Mouse (Mus musculus): ENCODE results near the gene Gm45785.

Gm45785 gene

DNA sequence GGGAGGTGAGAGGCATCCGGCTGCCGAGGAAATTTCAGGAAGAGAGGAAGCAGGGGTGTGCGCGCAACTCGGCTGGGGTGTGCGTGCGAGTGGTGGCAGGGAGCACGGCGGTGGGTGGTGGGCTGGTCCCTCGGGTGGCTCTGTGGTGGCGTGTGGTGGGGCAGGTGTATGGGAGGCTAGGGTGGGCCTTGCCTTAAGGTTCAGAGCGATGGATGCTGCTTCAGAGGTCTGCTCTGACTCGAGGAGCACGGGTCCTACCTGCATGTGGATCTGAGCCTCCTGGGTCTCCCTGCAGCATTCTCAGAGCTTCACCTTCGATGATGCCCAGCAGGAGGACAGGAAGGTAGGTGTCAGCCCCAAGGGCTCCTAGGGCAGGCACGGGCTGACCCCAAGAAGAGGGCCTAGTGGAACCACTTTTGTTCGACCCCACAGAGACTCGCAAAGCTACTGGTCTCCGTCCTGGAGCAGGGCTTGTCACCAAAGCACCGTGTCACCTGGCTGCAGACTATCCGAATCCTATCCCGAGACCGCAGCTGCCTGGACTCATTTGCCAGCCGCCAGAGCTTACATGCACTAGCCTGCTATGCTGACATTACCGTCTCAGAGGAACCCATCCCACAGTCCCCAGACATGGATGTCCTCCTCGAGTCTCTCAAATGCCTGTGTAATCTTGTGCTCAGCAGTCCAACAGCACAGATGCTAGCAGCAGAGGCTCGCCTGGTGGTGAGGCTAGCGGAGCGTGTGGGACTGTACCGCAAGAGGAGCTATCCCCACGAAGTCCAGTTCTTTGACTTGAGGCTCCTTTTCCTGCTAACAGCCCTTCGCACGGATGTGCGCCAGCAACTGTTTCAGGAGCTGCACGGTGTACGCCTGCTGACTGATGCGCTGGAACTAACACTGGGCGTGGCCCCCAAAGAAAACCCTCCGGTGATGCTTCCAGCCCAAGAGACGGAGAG, 1.7 kb upstream of the Gm45785 start, which contains the start of gene Bet1l:
TSS of gene Bet1l (minus strand) at position 28 of the 956 bp plus-strand sequence.
- DNase-seq (ENCODE audit: low read depth), result no peak

DNA sequence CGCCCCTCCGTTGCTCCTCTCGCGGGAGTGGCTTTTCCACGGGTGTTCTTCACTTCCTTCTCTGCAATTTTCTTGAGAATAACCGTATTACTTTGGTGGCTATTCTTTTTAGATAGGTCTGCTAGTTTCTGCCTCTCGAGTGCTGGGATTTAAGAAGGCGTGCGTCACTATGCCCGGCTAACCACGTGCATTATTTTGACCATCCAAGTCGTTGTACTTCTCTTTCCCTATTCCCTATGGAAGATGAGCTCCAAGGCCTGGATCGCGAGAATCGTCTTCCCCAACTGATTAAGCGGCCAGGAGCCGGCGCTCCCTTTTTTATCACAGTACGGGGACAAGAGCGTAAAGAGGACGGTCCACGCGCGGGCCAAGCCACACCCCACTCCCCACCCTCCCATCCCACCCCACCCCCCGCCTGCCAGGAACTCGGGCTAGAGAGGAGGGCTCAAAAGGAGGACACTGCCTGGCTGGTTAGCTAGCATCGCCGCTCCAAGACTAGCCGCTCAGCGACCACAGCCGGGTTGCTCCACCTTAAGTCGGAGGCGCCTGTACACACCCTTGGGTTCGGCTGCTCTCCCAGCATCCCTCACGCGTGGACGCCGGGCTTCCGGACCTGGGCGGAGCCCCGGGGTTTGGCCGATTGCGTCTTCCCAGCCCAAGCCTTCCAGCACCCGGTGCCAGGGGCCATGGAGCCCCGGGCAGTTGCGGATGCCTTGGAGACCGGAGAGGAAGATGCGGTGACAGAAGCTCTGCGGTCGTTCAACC, 836 bp upstream of the Gm45785 start, which contains the start of gene Ric8a:
TSS of gene Ric8a (plus strand) at position 173 of the 765 bp plus-strand sequence.
- peak; percentile 92 for DNase-seq (ENCODE audit: low read depth)

DNA sequence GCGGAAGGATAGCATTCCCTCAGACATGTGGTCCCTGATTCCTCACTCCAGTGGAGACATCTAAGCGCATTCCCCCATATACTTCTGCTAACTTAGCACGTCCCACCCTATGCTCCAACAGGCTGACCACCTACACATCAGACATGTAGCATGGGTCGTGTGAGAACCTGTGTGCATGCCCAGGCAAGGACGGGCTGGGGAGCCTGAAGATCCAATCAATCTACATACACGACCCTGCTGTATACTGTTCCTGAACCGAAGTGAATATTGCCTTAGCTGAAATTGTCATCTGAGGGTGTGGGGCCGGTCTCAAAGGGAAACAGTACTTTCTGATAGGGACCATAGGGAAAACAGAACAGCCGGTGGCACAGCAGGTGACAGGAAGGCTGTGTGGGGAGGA, 950 bp downstream of the Gm45785 start:
- DNase-seq (ENCODE audit: low read depth), result no peak

DNA sequence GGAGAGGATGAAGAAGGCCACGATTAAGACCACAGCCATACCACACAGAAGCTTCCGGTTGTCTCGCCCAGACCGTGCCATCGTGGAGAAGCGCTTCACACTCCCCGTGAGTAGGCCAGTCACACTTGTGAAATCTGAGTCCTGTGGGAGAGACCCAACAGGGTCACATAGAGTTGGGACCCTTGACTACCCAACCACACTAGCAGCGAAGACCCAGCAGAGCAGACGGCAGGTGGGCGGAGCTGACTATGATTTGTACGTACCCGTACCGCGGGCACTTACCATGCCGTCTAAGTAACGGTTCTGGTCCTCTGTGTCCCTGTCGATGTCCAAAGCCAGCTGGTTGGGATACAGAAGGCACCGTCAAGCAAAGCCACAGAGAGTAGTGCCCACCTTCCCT, 1.6 kb downstream of the Gm45785 start:
- no peak for DNase-seq (ENCODE audit: low read depth)

DNA sequence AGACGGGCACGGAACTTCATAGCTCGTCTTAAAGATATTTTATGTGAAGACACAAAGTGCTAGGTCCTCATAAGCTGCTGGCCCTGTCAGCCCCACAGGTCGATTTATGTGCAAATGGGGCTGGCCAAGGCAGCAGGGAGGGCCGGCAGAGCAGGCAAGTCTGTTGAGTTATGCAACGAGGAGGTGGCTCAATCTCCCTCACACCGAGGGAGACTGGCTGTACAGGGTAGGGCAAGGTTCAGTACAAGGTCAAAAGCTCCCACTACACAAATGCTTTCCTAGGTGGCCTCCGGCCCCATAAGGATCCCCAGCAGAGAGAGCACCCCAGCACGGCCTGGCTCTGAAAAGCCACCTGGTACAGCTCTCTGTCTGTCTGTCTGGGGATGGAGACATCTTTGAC, 2.7 kb downstream of the Gm45785 start:
- no peak for DNase-seq (ENCODE audit: low read depth)

DNA sequence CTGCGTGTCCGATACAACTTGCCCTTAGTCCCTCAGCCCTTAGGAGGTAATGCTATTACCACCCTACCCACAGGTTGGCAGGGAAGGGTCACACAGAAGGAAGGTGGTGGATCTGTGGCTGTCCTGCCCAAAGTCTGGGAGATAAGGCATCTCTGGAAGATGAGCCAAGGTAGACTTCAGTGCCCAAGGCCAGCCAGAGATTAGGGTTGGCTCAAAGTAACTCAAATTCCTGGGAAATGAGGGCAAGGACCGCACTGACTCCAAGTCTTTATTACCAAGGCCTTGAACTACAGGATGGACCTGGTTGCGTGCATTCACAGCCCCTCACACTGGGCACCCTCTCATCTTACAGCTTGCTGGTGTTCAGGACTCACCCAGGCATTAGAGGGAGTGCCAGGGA, 4.2 kb downstream of the Gm45785 start:
- DNase-seq (ENCODE audit: low read depth), result no peak

DNA sequence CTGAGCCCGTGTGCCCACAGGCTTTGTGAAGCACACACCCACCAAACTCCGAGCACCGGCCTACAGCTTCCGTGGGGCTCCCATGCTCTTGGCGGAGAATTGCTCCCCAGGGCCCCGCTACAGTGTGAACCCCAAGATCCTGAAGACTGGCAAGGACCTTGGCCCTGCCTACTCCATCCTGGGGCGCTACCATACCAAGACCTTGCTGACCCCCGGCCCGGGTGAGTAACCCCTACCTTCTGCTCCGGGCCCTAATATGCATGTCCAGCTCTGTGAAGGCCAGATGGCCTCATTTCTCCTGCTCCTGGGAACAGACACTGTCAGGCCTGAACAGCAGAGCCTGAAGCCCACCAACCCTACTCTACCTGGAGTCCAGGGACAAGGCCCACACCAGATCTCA, 7.5 kb downstream of the Gm45785 start:
- no peak for DNase-seq (ENCODE audit: low read depth)

DNA sequence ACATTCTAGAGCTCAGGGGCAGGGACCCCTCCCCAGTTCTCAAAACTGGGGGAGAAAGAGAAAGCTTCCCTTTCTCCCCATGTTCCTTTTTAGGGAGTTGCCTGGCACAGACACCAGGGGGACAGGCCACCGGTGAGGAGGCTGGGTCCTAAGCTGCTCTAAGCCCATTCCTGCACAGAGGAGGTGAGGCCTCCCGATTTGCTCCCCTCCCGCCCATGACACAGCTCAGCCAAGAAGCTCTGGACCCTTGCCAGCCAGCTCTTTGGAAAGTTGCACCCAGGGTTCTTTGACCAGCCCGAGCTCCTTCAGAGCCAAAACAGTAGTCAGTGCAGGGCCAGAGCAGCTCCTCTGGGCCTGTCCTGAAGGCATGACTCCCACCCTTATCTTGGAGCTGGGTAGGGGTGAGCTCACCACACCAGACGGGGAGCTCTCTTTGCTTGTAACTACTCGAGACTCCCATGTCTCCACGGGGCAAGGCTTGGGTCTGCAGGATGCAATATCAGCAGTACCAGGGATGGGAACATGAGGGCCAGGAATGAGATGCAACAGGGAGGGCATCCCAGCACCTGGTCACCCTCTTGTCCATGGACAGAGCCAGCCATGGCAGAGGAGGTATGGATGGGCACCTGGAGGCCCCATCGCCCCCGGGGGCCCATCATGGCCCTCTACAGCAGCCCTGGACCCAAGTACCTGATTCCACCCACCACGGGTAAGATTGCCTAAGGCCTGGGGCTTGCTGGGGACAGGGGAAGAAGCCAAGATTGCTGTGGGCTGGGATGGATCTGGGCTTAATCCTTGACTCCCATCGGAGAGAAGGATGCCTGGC, 8.2 kb downstream of the Gm45785 start, which contains the start of gene Odf3:
TSS of gene Odf3 (plus strand) at position 51 of the 826 bp plus-strand sequence.
- no peak for DNase-seq (ENCODE audit: low read depth)

DNA sequence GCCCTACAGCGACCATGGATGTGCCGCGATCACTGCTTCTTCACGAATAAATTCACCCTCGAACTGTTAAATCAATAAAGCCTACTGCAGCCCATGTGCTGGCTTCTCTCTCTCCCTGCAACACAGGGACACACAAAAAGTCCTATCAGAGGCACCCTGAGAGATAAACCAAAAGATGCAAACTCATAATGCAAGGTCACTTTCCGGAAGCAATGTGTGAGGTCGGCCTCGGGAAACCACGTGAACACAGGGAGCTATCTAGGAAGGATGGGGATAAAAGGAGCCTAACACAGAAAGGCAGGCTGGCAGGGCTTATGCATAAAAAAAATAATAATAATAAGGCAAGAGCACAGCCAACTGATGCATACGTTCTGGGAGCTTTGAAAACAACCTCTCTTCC, 9.5 kb downstream of the Gm45785 start:
- no peak for DNase-seq (ENCODE audit: low read depth)

DNA sequence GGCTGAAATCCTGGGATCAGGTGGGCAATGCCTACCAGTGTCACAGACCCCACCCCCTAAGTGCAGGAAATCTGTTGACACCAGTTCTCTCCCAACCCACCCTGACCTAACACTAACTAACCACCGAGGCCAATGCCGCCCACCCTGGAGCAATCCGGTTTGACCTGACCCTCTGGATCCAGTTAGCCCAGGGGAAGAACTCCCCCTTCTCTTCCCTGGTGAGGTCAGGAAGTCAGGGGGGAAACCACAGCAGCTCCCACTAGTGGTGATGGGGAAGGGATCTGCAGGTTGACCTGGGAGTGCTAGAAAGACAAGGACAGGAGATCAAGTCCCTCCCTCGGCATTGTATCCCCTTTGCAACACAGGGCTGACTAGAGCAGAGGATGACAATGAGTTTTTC, 10.4 kb downstream of the Gm45785 start:
- no peak for DNase-seq (ENCODE audit: low read depth)

DNA sequence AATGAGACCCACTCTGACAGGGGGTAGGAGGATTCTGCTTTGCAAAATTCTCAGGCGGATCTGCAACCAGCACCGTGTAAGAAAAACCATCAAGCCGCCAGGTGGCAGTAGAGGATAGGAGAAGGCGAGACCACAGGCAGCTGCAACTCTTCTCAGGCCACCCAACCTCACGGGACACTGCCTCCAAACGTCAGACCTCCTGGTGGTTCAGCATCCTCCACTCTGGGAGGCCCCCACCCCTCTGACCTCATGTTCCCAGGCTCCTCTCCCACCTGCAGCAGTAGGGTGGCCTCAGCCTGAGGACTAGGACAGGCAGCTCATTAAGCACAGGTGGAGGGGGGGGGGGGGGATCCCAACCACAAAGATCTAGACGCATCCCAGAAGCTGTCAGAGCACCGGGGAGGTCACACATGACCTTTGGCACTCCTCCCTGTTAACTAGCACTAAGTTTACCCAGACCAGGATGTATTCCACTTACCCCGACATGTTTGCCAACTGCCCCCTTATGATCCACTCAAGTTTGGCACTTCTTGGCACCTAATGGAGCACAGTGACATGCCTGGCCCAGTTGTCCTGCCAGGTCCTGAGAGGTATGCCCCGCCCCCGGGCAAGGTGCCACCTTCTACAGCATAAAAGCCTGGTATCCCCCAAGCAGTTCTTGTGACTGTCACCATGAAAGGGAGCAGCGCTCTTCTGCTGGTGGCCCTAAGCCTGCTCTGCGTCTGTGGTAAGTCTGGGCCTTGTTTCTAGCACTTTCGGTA, 11.0 kb downstream of the Gm45785 start, which contains the start of gene Scgb1c1:
TSS of gene Scgb1c1 (plus strand) at position 643 of the 761 bp plus-strand sequence.
- DNase-seq (ENCODE audit: low read depth), result peak; percentile 94

DNA sequence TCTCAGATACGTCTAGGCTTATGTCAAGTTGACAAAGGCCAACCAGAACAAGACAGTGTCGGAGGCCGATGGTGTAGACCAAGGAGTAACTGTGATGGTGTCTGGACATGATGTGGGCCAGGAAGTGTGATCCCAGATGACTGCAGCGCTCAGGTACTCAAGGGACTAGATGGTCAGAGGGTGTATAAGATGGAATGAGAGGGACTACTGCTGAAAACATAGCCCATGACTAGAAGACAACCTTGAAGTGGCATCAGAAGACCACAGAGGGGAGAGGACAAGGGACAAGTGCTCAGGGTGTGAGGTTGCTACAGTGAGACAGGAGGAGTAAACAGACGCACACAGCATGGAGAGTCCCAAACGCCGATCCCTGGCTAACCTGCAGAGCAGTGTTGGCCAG, 12.3 kb downstream of the Gm45785 start:
- no peak for DNase-seq (ENCODE audit: low read depth)

DNA sequence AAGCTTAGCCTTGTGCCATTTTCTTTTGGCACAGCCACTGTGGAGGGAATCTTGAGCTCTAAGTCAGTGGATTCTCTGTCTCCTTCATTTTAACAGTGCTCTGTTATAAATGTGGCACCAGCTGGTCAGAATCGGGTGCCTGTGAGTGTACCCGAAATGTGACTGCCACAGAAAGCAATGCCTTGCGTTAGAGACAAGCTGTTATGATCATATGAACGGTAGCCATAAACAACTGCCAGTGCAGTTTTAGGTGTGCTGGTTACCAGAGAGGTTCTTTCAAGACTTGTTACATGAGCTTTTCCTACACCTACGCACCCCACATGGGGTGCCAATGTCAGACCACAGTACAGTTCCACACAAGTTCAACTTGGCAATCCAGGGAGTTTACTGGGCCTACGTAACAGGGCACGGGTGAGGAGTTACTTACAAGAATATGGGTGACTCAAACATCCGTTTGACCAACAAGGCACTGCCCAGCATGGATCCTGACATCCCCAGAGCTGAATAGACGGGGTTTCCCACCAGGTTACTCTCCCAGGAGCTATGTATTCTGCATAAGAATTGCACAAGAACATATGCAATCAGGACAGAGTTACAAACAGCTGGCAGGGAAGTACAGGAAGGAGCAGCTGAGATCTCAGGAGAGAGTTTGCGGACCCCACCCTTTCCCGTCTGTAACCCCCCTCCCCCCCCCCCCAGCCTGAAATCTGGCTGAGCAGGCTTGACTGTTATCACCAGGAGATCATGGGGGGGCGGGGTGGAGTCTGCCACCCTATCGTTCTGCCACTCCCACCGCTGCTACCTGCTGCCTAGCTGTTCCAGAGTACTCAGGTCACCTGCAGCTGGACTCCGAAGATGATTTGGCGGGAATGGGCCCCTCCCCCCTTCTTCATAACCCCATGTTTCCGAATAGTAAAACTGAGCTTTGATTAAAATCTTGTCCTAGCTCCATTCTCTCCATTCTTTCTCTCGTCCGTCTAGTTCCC, 15.1 kb downstream of the Gm45785 start:
- DNase-seq (ENCODE audit: low read depth), result no peak

DNA sequence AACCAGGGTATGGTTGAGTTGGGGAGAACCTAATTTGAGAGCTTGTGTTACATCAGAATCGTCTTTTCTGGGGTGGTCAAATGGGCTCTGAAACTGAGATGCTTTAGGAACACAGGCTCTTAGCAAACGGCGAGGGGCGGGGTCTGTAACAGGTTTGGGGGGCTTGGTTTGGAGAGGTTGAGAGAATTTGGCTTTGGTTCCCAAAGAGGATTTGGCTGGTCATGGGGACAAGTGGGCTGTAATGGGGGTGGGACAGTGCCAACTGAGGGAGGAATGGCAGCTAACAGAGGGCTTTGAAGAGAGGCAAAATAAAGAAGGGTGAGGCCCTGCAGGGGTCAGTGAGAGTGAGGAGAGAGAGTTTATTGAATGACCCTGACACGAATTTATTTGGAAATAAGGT, 16.6 kb downstream of the Gm45785 start:
- no peak for DNase-seq (ENCODE audit: low read depth)

DNA sequence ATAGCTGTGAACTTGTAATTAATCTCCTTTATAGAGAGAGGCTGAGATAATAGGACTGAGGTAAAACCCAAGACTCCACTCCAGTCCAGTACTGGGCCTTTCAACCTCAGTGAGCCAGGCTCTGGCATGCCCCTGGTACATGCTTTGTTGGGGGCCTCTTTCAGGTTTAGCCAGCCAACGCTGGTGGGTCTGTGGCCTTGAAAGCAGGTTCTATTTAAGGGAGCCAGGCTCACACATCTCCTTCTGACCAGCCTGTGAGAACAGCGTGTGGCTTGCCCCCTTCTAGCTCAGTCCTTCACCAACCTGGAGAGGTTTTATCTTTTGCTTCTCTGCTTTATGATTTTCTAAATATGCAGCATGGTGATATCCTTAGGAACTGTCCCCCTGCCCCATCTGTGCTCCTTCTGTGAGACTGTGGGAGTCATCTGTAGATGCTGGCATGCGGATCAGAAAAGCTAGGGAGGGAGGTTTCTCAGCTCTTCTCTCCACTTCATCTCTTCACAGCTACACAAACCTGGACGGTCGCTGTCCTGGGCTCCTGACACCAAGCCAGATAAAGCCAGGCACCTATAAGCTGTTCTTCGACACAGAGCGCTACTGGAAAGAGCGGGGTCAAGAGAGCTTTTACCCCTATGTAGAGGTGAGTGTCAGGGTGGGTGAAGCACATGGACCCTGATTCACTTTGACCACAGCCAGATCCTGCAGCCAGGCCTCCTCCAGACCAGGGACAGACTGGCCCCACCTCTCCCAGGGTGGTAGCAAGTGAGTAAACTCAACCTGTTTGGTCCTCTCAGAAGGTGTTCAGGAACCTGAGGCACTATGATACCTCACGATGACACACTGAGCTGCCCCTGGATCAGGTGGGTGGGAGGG, 19.7 kb downstream of the Gm45785 start:
- DNase-seq (ENCODE audit: low read depth), result no peak

DNA sequence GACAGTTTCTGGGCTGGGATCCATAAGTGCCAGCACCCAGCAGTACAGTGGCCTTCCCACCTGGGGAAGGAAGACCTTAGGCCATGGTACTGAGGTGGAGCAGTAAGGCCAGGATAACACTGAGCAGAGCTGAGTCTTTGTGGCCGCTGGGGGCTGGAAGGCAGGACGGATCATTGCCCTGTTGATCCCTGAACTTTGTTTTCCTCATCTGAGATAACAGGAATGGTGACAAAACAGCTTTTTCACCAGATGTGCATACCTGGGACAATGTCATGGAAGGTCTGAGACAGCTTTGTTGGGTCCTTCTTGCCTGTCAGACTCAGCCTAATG, 20.4 kb downstream of the Gm45785 start:
- DNase-seq (ENCODE audit: low read depth), result no peak

DNA sequence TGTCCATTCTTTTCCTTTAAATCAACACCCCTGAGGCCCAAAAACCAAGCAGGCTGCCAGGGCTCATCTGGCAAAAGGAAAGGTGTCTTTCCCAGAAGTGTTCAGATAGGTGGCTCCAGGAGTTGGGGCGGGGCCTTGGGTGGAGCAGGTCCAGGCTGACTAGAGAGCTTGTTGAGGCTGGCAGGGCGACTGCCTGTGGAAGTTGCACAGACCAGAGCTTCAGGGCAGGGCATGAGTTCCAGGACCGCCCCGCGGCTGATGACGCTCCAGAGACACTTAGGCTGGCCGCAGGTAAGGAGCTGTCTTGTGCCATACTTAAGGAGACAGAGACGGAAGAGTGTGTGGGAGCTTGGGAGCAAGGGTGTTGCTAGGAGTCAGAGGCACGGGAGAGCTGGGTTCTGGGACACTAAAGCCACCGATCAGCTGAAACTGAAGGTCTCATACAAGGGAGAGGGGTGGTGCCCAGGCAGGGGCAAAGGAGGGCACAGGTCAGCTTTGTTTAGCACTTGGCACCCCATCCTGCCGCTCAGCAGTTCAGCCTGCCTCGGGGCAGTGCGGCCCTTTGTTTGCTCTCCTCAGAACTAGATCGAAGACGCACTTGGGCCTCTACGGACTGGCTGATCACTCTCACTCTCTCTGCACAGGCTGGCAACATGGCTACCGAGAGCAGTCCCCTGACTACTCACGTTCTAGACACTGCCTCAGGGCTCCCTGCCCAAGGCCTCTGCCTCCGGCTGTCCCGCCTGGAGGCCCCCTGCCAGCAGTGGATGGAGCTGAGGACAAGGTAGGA, 21.0 kb downstream of the Gm45785 start, which contains the start of gene Urah:
TSS of gene Urah (plus strand) at position 51 of the 790 bp plus-strand sequence.
- DNase-seq (ENCODE audit: low read depth), result no peak

DNA sequence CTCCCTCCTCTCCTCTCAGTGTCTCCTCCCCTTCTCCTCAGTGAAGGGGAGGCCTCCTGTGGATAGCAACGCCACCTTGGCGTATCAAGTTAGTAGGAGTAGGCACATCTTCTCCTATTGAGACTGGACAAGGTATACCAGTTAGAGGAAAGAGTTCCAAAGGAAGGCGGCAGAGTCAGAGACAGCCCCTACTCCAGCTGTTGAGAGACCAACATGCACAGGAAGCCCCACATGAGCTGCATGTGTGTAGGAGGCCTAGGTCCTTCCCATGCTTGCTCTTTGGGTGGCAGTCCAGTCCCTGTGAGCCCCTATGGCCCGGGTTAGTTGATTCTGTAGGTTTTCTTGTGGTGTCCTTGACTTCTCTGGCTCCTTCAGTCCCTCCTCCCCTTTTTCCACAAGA, 22.8 kb downstream of the Gm45785 start:
- no peak for DNase-seq (ENCODE audit: low read depth)

Data from induced T-regulatory cell, adult 2 months (primary cell).